Mouse (Mus musculus) mature B cell (primary cell): ENCODE results near the gene Cygb.
"Not testable (repeated sequence)": the region's sequence is repeated elsewhere in the genome, so short reads cannot be mapped to it uniquely, and the experiment has no call there.

Experiments used
- in situ Hi-C: fragments of 300-500 bp; cut with MboI; formaldehyde crosslinking; loops from 2 replicates; pipeline ENCODE4 v1.14.3; 2019

The Cygb gene

DNA sequence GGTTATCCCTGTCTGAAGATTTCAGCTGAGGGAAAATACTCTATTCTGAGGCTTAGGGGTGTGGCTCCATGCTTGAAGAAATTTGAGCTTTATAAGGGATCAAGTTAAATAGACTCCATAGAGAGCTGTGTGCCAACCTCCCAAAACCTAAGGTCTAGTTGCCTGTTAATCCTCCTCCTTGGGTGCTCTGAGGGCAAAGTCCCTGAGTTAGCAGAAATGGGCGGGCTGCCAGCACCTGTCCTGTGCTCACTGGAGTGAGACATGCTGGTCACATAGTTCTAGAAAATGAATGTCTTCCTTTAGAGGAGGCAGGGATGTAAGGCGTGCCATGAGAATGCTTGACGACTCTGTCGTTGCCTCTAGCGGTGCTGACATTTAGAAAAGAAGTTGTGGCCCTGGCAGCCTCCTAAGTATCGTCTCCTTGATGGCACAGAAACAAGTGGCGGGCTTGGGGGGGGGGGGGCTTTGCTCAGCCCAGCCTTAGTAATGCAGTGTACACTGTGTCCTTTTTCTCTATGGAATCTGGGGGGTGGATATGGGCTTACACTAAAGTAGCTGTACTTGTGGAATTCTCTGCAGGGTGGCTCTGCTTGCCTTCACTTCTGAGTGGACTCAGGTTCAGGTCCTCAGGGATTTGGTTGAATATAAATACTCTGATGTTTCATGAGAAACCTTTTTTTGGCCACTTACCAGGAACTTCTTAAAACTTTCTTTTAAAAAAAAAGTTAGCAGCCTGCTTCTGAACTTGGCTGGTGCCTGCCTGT lies 20.7 kb upstream of the Cygb start:
- in situ Hi-C loops, result no loop called here

DNA sequence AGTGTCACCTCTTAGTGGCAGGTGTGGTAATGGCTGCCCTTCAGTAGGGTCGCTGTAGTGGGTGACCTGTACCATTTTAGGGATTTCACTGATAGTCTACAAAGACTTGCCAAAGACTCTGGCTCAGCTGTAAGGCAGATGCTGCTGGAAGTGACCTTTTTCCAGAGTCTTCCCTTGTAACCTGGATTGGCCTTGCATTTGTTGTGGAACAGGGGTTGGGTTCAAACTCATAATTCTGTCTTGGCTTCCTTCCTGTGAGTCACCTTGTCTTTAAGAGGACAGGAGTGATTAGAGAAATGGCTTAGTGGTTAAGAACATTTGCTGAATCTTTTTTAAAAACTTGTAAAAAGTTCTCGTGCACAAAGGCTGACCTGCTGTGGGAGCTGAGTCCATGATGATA lies 19.3 kb upstream of the Cygb start:
- in situ Hi-C loops, result no loop called here

DNA sequence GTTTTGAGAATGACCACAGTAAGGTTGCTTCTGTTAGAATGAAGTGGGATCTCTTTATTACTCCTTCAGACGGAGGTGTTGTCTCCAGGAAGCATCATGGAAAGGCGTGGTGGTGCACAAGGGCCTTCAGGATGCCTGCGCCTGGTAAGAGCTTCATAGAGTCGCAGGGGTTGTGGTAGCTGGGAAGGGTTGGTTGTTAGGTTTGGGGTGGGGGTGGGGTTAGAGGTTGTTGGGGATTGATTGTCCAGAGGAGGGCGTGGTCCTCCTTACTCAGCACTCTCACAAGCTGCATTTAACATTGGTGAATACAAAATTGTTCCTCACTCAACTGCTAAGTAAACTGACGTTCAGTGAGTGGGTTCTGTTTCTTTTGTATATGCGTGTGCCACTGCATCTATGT lies 18.5 kb upstream of the Cygb start:
- in situ Hi-C loops, result no loop called here

DNA sequence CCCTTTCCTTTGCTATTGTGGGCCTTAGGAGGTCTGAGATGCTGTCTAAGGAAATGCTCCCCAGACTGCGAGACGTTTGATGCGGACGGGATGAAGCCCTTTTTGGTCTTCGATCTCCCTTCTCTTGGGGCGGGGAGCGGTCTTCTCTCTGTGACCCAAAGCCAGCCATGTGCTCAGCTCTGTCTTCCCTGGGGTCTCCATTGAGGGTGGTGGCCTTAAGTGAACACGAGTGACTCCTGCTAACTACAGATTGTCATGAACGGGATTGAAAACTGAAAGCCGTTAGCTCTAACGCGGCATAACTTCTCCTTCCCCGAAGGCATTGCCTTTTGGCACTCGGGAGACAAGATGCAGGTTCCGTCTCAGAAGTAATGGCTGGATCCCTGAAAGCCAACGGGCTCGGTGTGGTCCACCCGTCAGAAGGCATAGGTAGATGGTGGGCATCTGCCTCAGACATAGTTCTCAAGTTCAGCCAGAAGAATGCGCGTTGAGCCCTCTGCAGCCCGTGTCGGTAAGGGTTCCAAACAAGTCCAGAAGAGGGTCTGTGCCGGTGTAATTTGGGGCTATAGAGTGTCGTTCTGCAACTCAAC lies 17.8 kb upstream of the Cygb start:
- in situ Hi-C loops, result no loop called here

DNA sequence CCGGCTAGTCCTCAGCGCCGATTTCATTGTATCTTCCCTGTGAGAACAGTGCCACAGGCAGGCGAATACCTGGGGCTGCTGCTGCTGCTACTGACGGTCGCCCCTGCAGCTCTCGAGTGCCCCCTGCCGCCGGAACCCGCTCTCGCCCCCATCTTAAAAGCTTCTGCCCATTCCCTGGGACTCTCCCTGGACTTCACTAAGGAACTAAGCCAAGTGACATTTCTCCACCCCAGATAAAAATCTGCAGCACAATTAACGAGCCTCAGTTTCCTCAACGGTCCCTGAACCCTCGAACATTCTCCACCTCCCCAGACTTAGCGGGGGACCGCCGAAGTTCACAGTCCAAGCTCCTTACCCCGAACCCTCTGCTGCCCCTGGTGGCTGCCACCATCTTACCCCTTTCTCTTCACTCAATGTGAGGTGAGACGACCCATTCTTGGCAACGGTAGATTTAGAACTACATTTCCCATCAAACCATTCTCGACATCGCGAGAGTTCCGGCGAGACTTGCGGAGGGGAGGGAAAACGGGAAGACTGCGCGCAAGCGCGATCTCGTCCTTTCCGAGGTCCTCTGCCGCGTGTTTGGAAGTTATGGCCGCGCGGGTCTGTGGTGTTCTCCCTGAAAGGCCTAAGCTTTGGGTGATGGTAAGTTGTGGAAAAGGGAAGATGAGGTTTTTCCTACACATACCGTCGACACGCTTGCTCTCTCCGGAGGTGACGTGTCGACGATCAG lies 17.2 kb upstream of the Cygb start:
- in situ Hi-C loops, result no loop called here

DNA sequence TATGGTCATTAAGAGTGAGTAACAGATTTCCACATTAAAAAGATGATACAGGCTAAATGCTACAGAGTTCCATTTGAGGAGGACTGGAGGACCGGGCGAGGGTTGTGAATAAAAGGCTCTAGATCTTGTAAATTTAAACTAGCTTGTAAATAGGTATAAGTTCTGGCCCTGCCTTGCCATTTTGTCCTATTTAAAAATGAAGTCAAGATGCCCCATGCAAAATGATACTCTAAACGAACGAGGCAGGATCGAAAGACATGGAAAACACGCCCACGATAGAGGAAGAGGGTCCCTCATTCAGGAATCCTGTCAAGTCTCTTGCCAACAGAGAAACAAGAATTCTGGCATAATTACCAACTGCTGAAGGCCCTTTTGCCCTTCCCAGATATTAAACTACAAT lies 16.3 kb upstream of the Cygb start:
- in situ Hi-C loops, result no loop called here

DNA sequence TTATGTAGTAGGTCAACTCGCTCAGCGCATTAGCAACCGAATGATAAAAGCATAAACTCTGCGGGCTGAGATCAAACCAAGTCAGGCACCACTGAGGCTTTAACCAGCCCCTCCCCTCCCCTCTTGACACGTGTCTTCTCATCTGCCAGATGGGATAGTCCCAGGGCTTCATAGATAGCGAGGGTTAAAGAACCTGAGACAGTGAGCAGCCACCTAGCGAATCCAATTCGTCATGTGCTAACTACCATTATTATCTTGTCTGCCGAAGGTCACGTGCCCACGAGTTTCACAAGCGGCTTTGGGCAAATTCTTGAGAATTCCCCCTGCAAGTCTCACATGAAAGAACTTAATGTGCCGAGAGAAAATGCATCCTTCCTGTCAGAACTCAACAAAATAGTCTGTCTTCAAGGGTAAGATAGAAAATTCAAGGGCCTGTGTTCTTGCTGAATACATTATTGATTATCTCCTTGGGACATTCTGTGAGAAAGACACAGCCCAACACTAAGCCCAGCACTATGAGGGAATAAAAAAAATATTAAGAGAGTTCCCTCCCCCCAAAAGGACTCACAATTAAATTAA lies 15.8 kb upstream of the Cygb start:
- in situ Hi-C loops, result no loop called here

DNA sequence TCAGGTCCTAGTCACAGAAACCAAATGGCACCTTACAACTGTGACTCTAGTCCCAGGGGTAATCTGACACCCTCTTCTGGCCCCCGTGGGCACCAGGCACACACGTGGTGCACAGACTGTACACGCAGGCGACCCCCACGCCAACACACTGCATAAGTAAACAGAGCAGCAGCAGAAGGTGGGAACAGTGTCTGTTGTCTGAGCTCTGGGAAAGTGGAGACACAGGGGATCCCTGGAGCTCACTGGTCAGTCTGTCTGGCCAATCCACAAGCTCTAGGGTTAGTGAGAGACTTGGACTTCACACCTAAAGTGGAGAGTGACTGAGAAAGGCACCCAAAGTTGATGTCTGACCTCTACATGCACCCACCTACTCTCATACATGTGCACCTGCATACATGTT lies 15.2 kb upstream of the Cygb start:
- in situ Hi-C loops, result no loop called here

DNA sequence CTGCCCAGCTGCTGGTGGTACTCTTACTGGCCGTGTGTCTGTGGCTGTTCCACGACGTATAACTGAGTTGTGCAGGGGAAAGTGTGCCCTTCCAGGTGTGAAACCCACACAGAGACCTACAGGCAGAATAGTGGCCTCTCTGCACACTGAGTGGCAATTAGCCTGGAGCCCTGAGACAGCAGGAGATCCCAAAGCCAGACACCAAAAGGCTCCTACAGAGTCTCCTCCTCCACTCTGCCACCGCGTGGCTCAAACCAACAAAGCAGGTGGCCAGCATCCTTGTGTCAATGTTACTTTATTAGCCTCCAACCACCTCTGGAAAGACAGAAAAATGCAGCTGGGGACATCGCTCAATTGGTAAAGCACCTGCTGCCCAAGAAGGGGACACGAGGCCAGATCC lies 14.7 kb upstream of the Cygb start:
- in situ Hi-C loops, result no loop called here

DNA sequence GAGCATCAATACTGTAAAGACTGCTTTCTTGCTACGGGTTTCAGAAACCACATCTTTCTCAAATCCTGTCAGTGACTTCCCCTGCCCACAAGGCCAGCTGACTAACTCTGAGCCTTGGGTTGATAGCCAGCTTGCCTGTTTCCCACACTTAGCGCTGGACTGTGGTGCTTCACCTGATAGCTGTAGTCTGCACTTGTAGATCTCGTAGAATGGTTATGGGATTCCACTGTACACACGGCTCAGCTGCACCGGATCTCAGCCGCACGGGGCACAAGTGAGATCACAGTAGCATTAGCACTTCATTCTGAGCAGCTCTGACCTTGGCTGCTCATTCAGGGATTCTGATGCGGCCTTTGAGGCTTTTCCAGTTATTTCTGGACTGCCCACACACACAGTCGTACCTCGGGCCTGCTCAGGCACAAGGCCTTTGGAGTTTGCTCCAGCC lies 14.3 kb upstream of the Cygb start:
- in situ Hi-C loops, result no loop called here

DNA sequence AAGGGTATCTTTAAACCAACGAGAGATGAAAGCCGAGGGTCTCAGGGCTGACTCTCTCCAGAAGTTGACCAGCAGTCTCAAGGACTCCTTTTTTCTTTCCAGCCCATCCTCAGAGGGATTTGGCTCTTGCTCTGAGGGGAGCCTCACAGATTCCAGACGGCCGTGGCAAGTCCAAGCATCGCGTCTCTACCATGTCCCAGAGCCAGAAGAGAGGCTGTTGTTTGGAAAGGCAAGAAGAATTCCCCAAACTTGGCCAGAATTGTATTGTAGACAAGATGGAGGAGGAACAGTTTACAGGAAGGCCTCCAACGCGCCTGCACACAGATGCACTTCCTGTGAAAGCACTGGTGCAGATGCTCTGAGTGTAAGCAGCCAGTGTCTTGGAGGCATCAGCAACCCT lies 13.8 kb upstream of the Cygb start:
- in situ Hi-C loops, result no loop called here

DNA sequence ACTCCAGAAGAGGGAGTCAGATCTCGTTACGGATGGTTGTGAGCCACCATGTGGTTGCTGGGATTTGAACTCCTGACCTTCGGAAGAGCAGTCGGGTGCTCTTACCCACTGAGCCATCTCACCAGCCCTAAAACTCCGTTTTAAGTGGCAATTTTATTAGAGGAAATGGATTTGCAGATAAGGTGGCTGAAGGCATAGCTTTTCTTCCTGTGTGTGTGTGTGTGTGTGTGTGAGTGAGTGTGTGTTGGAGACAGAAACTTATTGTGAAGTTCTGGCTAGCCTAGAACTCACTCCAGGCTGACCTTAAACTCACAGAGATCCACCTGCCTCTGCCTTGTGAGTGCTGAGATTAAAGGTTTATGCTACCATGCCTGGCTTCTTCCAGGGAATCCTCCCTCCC lies 12.9 kb upstream of the Cygb start:
- in situ Hi-C loops, result not testable (repeated sequence)

DNA sequence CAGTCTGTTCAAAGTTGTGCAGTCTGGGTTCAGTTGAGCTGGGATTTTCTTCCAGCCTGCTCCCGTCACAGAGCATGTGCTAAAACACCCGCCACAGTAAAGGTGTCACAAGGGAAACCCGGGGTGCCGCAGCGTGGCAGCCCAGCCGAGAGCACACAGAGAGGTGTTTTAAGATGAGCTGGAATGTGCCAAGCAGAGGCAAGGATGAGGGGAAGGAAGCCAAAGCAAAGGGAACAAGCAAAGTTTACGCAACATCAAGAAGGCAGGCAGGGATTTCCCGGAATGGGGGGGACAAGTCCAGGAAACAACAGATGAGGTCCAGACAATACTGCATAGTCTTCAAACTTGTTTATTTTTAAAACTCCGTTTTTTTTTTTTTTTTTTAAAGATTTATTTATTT lies 12.5 kb upstream of the Cygb start:
- in situ Hi-C loops, result no loop called here

DNA sequence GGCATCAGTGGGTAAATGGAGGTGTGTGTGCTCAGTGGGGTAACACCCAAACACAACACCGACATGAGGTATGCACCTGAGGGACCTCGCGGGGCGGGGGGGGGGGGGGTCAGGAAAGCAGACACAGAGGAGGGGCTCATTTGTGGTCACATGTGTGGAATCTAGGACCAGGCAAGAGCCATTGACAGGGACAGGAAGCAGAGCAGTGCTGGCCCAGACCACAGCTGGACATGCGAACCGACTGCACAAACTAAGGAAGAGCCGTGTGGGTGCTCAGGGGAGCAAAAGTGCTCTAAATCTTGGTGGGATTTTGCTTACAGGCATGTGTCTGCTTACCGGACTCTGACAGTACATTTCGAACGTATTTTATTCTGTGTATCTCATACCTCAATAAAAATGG lies 11.2 kb upstream of the Cygb start:
- in situ Hi-C loops, result no loop called here

DNA sequence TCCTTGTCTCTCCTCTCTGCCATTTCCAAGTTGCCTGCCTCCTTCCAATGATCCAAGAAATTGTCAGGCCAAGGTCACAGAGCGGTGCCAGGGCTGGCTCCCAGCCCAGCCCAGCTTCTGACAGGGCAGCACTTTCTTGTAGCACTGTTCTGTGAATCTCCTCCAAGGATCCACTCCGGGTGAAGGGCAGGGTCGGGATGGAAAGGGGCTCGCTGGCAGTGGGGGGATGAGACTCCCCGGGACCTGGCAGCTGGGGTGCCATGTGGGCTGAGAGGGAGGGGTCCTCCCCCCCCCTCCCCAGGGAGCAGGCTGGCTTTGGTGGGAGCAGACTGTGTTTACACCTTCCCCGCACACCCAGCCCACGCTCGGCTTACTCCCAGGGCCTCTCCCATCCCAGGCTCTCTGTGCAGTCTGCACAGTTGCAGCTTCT lies 7.8 kb upstream of the Cygb start:
- in situ Hi-C loops, result no loop called here

DNA sequence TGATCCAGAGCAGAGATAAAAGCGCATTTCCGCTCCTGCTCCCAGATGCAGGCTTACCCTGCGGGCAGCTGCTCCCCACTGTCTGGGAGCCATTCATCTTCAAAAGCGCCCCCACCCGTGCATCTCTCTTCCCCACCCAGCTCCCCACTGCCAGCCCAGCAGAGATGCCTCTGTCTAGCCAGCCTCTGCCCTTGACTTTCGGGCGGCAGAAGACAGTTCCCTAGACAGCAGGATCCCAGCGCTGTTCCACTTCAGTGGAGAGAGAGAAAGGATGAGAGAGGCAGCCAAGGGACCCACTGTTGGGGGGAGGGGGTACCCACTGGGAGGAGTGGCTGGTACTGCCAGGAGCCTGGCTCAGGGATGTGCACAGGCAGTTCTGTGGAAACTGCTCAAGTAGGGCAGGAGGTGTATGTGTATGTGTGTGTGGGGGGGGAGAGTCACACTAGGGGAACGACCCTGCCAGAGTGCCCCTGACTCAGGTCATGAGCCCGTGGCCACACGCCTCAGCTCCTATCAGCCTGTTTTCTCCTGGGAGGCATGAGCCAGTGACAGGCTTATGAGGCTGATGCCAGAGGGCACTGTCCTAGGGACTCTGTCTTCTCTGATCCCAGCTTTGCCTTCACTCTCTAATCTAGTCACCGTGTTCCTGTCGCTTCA lies 7.3 kb upstream of the Cygb start:
- in situ Hi-C loops, result no loop called here

DNA sequence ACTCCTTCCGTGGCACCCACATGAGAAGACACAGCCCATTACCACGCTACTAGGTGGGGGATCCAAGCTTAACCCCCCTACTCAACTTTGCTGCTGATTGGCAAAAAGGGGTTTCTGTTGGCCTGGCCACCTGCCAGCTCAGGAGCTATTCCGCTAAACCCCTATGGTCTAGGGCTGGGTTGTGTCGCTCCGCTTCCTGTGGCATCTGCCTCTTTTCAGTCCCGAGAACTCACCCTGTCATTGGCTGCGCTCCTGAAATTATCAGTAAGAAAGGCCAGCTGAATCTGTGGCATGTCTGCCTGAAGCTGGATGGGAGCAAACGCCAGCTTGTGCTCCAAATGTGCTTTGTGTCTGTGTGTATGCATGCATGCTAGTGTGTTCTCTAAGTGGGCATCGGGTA lies 6.1 kb upstream of the Cygb start:
- in situ Hi-C loops, result no loop called here

DNA sequence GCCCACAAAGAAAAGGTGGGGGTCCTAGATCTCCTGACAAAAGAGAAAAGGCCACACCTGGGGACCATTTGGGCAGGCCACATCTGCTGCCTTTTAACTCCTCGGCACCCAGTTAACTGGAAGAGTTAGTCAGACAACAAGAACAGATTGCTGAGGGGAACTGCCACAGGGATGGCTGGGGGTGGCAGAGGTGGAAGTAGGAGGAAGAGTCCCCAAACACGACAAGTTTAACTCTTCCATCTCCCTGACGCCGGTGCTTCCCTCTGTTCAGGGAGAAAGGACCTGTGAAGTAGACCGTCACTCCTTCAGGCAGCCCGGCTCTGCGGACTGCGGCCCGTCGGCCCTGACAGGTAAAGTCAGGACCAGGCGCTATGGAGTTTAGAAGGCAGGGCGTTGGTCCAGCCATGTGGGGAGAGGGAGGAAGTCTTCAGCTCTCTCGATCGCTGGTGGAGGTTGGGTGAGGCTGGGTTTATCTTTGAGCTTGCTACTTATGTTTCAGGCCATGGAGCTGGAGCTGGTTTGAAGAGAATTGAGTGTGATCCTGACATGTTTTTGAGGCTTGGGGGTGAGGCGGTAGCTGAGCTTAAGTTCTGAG lies 5.0 kb upstream of the Cygb start:
- in situ Hi-C loops, result no loop called here

DNA sequence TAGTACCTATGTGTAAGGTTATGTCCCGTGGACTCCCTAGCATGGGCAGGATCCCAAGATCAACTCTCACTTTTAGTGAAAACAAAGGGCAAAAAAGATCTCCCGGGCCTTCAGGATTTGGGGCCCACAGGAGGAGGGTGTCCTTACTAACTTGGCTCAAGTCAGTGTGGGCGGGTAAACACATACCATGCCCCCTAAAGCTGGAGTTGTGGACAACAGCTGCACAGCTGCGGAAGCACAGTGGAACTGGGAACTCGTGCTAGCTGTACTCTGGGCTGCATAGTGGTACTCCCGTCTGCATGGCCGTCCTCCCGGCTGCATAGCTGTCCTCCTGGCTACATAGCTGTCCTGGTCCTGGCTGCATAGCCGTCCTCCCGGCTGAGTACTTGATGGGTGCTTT lies 4.1 kb upstream of the Cygb start:
- in situ Hi-C loops, result no loop called here

DNA sequence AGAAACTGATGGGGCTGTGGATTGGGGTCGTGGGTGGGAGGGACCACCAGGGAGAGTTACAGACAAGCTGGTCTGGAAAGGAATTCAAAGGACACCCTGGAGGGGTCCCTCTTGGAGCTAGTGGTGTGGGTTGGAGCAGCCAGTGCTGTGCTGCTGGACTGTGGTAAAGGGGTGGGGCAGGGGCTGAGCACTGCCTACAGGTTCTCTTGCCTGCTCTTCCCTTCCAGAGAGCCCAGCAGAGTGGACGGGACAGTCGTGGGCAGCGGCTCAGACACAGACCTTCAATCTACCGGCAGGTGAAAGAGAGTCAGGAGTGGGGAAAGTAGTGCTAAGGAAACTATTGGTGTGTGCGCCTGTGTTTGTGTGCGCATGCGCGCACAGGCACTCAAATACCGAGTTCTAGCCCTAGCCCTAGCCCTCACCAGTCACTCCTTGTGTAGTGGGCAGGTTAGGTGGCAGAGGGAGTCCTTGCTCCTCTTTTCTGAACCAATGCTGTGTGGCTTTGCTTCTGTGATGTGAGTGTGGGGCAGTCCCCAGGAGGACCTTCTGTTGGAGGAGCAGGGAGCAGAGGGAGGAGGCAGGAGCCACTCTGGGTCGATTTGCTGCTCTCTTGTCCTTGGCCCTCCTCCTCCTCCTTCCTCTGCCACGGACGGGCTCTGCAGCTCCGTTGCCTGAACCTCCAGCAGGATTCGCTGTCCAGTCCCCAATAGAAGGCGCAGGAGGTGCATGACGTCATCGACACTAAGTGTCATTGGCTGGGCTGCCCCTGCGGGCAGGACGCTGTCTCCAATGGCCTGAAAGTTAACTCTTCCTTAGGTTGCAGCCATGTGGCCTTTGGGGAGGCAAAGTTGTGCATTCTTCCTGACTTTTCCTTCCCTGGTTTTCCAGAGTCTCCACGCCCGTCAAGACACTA lies 3.5 kb upstream of the Cygb start:
- in situ Hi-C loops, result no loop called here
